Mouse (Mus musculus) liver, adult 2 months (tissue): Measurements from ENCODE around the gene Ccdc61. TPM values are rescaled to one million over a fixed set of nuclear protein-coding genes. Genes with fewer than 3 reads are reported as not detected.

ENCODE experiments used
- DNase-seq: peaks from one replicate; pipeline ENCODE4 v3.0.0-alpha.2; 2011; ENCODE audit warnings: low read depth, low spot score; ENCODE audit errors: extremely low read depth
- H3K27ac ChIP-seq: fragments of 200-500 bp; replicated peaks from 2 replicates; pipeline ENCODE4 v1.5.1; 2012; ENCODE audit warnings: low read depth, mild to moderate bottlenecking, control low read depth, inconsistent platforms, low read length; ENCODE audit not compliant: insufficient read depth
- H3K27me3 ChIP-seq: fragments of 200-500 bp; 2 replicates; pipeline ENCODE4 v1.6.1; 2012; ENCODE audit warnings: mild to moderate bottlenecking, moderate library complexity, low read length, inconsistent platforms; ENCODE audit not compliant: control insufficient read depth, insufficient read depth
- H3K36me3 ChIP-seq: fragments of 200-500 bp; 2 replicates; pipeline ENCODE4 v1.6.1; 2012; ENCODE audit warnings: low read length, inconsistent platforms; ENCODE audit not compliant: control insufficient read depth, insufficient read depth
- H3K4me1 ChIP-seq: fragments of 200-500 bp; 2 replicates; pipeline ENCODE4 v1.6.1; 2011; ENCODE audit warnings: low read length; ENCODE audit not compliant: control insufficient read depth, insufficient read depth
- H3K4me3 ChIP-seq: fragments of 200-500 bp; 2 replicates; pipeline ENCODE4 v1.5.1; 2011; ENCODE audit warnings: low read depth, mild to moderate bottlenecking, control low read depth, low read length, moderate library complexity; ENCODE audit not compliant: insufficient read depth
- H3K79me2 ChIP-seq: fragments of 200-500 bp; 2 replicates; pipeline ENCODE4 v1.6.1; 2012; ENCODE audit warnings: inconsistent platforms, mild to moderate bottlenecking, low read length, moderate library complexity; ENCODE audit not compliant: control insufficient read depth, insufficient read depth
- H3K9ac ChIP-seq: fragments of 200-500 bp; 2 replicates; pipeline ENCODE4 v1.6.1; 2012; ENCODE audit warnings: low read depth, mild to moderate bottlenecking, control low read depth, inconsistent platforms, low read length
- CTCF ChIP-seq: fragments of 200-500 bp; IDR thresholded peaks from 2 replicates; pipeline ENCODE4 v1.5.1; 2011; ENCODE audit warnings: low read depth, low read length, control low read depth
- POLR2A ChIP-seq: fragments of 200-500 bp; IDR thresholded peaks from 2 replicates; pipeline ENCODE4 v1.6.1; 2011; ENCODE audit warnings: low read length, control low read depth; ENCODE audit not compliant: insufficient read depth; ENCODE audit errors: extremely low read depth
- WGBS: fragments of 180-500 bp; shearing (Covaris S2); methylation state at CpG from one replicate; pipeline ENCODE4 v1.1.7; 2018; 5-methylcytosine and 5-hydroxymethylcytosine counted together
- polyA plus RNA-seq: library from polyadenylated mRNA; depleted of rRNA; stranded (reverse); fragments of >200 nt; gene quantifications from 2 replicates; pipeline ENCODE4 v1.2.3, GENCODE M21; 2012
- total RNA-seq: library from RNA; depleted of rRNA; stranded (reverse); fragments of >200 nt; gene quantifications from 2 replicates; pipeline ENCODE4 v1.2.3, GENCODE M21; 2014

Gene Ccdc61
- total and polyA plus RNA-seq, 2 experiments: 5.6 to 12.0 TPM

- 4% methylated on average over 17 of the region's 17 CpGs for WGBS
- DNase-seq: peak; percentile 14
- peak overlapping the region; percentile 75 for H3K9ac ChIP-seq
- no peak overlapping the region for H3K27ac ChIP-seq
- no peaks in the 10 kb centered on the region for H3K27me3 ChIP-seq
- no peaks in the 10 kb centered on the region for H3K36me3 ChIP-seq
- TF ChIP-seq POLR2A: no peak
- TF ChIP-seq CTCF: no peak
- H3K4me3 ChIP-seq: peak overlapping the region; percentile 63
- peaks cover 3% of the 10 kb centered on the region; the same call in 1 of the 2 replicates for H3K4me1 ChIP-seq
- H3K79me2 ChIP-seq: peaks cover 3% of the 10 kb centered on the region; the same call in 1 of the 2 replicates
Observed at GRCm38 (mm10) chr7:18909797-18910196, 418 bp downstream of the Ccdc61 start.

- no peak overlapping the region for H3K27ac ChIP-seq
- no peak overlapping the region for H3K4me3 ChIP-seq
- no peaks in the 10 kb centered on the region for H3K4me1 ChIP-seq
- peaks cover 3% of the 10 kb centered on the region; the same call in 1 of the 2 replicates for H3K79me2 ChIP-seq
- H3K36me3 ChIP-seq: no peaks in the 10 kb centered on the region
- WGBS: 91% methylated on average over 3 of the region's 3 CpGs
- DNase-seq: no peak
- no peak overlapping the region for H3K9ac ChIP-seq
- no peaks in the 10 kb centered on the region for H3K27me3 ChIP-seq
- TF ChIP-seq POLR2A: no peak
Observed at GRCm38 (mm10) chr7:18904971-18905370, 5.2 kb downstream of the Ccdc61 start.

GRCm38 (mm10) chr7:18902486-18902885 is 7.7 kb downstream of the Ccdc61 start:
- Histone ChIP-seq H3K36me3 (no peaks in the 10 kb centered on the region), H3K9ac (no peak overlapping the region), H3K79me2 (peaks cover 3% of the 10 kb centered on the region; the same call in 1 of the 2 replicates), H3K27ac (no peak overlapping the region), H3K4me3 (no peak overlapping the region), H3K4me1 (no peaks in the 10 kb centered on the region), H3K27me3 (no peaks in the 10 kb centered on the region)
- peak; percentile 29; the same call in 1 of the 2 replicates for TF ChIP-seq CTCF
- TF ChIP-seq POLR2A: no peak
- 58% methylated on average over 3 of the region's 3 CpGs for WGBS
- DNase-seq: no peak

GRCm38 (mm10) chr7:18900513-18900912 is 9.7 kb downstream of the Ccdc61 start:
- no peak overlapping the region for H3K4me3 ChIP-seq
- H3K9ac ChIP-seq: no peak overlapping the region
- H3K27me3 ChIP-seq: no peaks in the 10 kb centered on the region
- WGBS: 85% methylated on average over 2 of the region's 2 CpGs
- H3K4me1 ChIP-seq: no peaks in the 10 kb centered on the region
- H3K27ac ChIP-seq: no peak overlapping the region
- DNase-seq: no peak
- H3K79me2 ChIP-seq: no peaks in the 10 kb centered on the region
- no peak for TF ChIP-seq CTCF
- H3K36me3 ChIP-seq: no peaks in the 10 kb centered on the region

- Histone ChIP-seq H3K4me1 (peaks cover 10% of the 10 kb centered on the region; the same call in 1 of the 2 replicates), H3K27ac (no peak overlapping the region), H3K9ac (no peak overlapping the region), H3K36me3 (no peaks in the 10 kb centered on the region), H3K4me3 (no peak overlapping the region), H3K79me2 (no peaks in the 10 kb centered on the region), H3K27me3 (no peaks in the 10 kb centered on the region)
- 18% methylated on average over 5 of the region's 5 CpGs for WGBS
- no peak for TF ChIP-seq POLR2A
- peak; percentile 71 for TF ChIP-seq CTCF
- DNase-seq: peak; percentile 70
Observed at GRCm38 (mm10) chr7:18896536-18896935, 13.7 kb downstream of the Ccdc61 start.

- WGBS: 12% methylated on average over 41 of the region's 41 CpGs
- no peaks in the 10 kb centered on the region for H3K27me3 ChIP-seq
- H3K27ac ChIP-seq: no peak overlapping the region
- TF ChIP-seq CTCF (no peak), POLR2A (0 out of 2 replicates have a peak, but pooled peaks have one; percentile 3)
- no peaks in the 10 kb centered on the region for H3K79me2 ChIP-seq
- peaks cover 10% of the 10 kb centered on the region; the same call in 1 of the 2 replicates for H3K4me1 ChIP-seq
- H3K36me3 ChIP-seq: no peaks in the 10 kb centered on the region
- H3K9ac ChIP-seq: peak overlapping the region; percentile 61
- H3K4me3 ChIP-seq: peak overlapping the region; percentile 54; the same call in 1 of the 2 replicates
- peak; percentile 49 for DNase-seq
Observed at GRCm38 (mm10) chr7:18893651-18894430, 16.4 kb downstream of the Ccdc61 start.
